Mouse (Mus musculus) hindlimb bud, embryonic 11.5 days (tissue): ENCODE data around the gene Nadk2.

ENCODE experiments used
- DNase-seq: peaks from one replicate; pipeline ENCODE4 v3.0.0-alpha.2; 2012; ENCODE audit warnings: low read depth, low spot score; ENCODE audit errors: extremely low spot score

Nadk2 gene

GRCm38 (mm10) chr15:9087895-9088682, 17.0 kb downstream of the Nadk2 start:
- no peak for DNase-seq

- no peak for DNase-seq
Observed at GRCm38 (mm10) chr15:9088683-9089072, 17.6 kb downstream of the Nadk2 start.

- DNase-seq, result no peak
Observed at GRCm38 (mm10) chr15:9089136-9089720, 18.2 kb downstream of the Nadk2 start.

GRCm38 (mm10) chr15:9090662-9091061, 19.6 kb downstream of the Nadk2 start:
- no peak for DNase-seq

- DNase-seq, result no peak
Observed at GRCm38 (mm10) chr15:9093598-9094365, 22.7 kb downstream of the Nadk2 start.

- DNase-seq, result no peak
Observed at GRCm38 (mm10) chr15:9094366-9094750, 23.3 kb downstream of the Nadk2 start.

GRCm38 (mm10) chr15:9096865-9097264, 25.8 kb downstream of the Nadk2 start:
- DNase-seq, result no peak

- DNase-seq, result no peak
Observed at GRCm38 (mm10) chr15:9100446-9101077, 29.5 kb downstream of the Nadk2 start.

- DNase-seq, result no peak
Observed at GRCm38 (mm10) chr15:9106303-9107074, 35.4 kb downstream of the Nadk2 start.

- DNase-seq, result no peak
Observed at GRCm38 (mm10) chr15:9110526-9111347, 39.7 kb downstream of the Nadk2 start.

GRCm38 (mm10) chr15:9111648-9112047, 40.6 kb downstream of the Nadk2 start:
- no peak for DNase-seq

- no peak for DNase-seq
Observed at GRCm38 (mm10) chr15:9113556-9113955, 42.5 kb downstream of the Nadk2 start.

- no peak for DNase-seq
Observed at GRCm38 (mm10) chr15:9114131-9114530, 43.1 kb downstream of the Nadk2 start.

- no peak for DNase-seq
Observed at GRCm38 (mm10) chr15:9114599-9114998, 43.5 kb downstream of the Nadk2 start.

GRCm38 (mm10) chr15:9118852-9119251, 47.8 kb downstream of the Nadk2 start:
- no peak for DNase-seq

GRCm38 (mm10) chr15:9120081-9120480, 49.0 kb downstream of the Nadk2 start:
- DNase-seq, result no peak

GRCm38 (mm10) chr15:9122989-9123388, 51.9 kb downstream of the Nadk2 start:
- DNase-seq, result no peak

GRCm38 (mm10) chr15:9124856-9125255, 53.8 kb downstream of the Nadk2 start:
- DNase-seq, result no peak

GRCm38 (mm10) chr15:9127051-9127791, 56.2 kb downstream of the Nadk2 start:
- no peak for DNase-seq
